Mouse (Mus musculus) bone marrow, adult 2 months (tissue): Measurements from ENCODE around the gene Ptprg. TPM values are rescaled to one million over a fixed set of nuclear protein-coding genes. Genes with fewer than 3 reads are reported as not detected.
"Not testable (repeated sequence)": the region's sequence is repeated elsewhere in the genome, so short reads cannot be mapped to it uniquely, and the experiment has no call there.

Experiments
- H3K27ac ChIP-seq: fragments of 200-500 bp; 2 replicates; pipeline ENCODE4 v1.5.1; 2012; ENCODE audit warnings: low read depth, mild to moderate bottlenecking, control low read depth, inconsistent platforms, low read length; ENCODE audit not compliant: control insufficient read depth, poor library complexity, insufficient read depth
- H3K4me1 ChIP-seq: fragments of 200-500 bp; 2 replicates; pipeline ENCODE4 v1.6.1; 2011; ENCODE audit warnings: low read length; ENCODE audit not compliant: control insufficient read depth, insufficient read depth
- H3K4me3 ChIP-seq: fragments of 200-500 bp; replicated peaks from 2 replicates; pipeline ENCODE3; 2011; ENCODE audit warnings: mild to moderate bottlenecking, low read depth, low read length, control low read depth; ENCODE audit not compliant: control insufficient read depth
- CTCF ChIP-seq: fragments of 200-500 bp; IDR thresholded peaks from 2 replicates; pipeline ENCODE4 v1.5.1; 2011; ENCODE audit warnings: low read length, control low read depth; ENCODE audit not compliant: control insufficient read depth, insufficient read depth
- POLR2A ChIP-seq: fragments of 200-500 bp; IDR thresholded peaks from 2 replicates; pipeline ENCODE4 v1.6.1; 2011; ENCODE audit warnings: low read depth, mild to moderate bottlenecking, control low read depth, low read length, borderline replicate concordance; ENCODE audit not compliant: control insufficient read depth
- WGBS: fragments of 180-500 bp; shearing (Covaris S2); methylation state at CpG from one replicate; pipeline ENCODE4 v1.1.7; 2018; 5-methylcytosine and 5-hydroxymethylcytosine counted together
- polyA plus RNA-seq: library from polyadenylated mRNA; stranded (reverse); fragments of >200 nt; gene quantifications from 2 replicates; pipeline ENCODE4 v1.2.4, GENCODE M21; 2011; ENCODE audit warnings: low replicate concordance; ENCODE audit not compliant: missing spikeins, insufficient read depth, insufficient read length

Gene Ptprg
- polyA plus RNA-seq, 1 experiment = 0.27 TPM

DNA sequence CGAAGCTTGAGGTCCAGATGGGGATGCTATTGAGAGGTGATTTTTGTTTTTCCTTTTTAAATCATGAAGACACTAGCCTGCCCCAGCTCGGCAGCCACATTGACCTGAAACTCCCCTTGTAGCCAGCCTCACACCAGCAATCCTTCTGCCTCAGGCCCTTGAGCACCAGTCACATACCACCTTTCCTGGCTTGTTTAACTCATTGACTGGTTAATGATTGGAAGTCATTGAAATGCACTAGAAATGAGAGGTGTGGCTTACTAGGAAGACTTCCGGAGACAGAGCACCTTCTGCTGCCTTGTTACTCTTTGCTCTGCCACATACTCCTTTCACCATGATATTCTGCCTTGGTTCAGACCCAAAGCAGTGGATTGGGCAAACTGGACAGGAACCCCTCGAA is 254.1 kb downstream of the Ptprg start:
- 69% methylated on average over 4 of the region's 4 CpGs for WGBS
- no peak for TF ChIP-seq POLR2A
- TF ChIP-seq CTCF = no peak
- Histone ChIP-seq H3K4me3 (no peak overlapping the region), H3K27ac (no peak overlapping the region), H3K4me1 (no peaks in the 10 kb centered on the region)

GRCm38 (mm10) chr14:11811142-11811761 is 257.9 kb downstream of the Ptprg start:
- 19% methylated on average over 7 of the region's 7 CpGs for WGBS
- TF ChIP-seq POLR2A (no peak), CTCF (no peak)
- no peak overlapping the region for H3K4me3 ChIP-seq
- H3K4me1 ChIP-seq = no peaks in the 10 kb centered on the region
- no peak overlapping the region for H3K27ac ChIP-seq

DNA sequence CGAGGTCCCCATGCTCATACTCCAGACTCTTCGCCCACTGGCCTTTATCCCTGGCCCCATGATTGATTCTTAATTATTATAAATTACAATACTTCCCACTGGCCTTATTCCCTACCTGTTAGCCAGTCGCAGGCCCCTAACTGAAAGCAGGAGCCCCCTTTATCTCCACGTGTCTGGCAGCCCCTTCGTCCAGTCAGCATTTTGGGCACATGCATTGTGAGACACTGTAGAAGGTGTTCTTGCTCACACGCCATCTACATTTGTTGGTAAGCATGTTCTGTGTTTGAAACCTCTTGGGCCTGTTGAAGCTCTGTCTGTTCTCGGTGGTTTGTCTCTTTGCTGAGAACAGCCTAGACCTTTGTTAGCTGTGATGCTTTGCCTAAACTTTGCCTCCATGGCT is 259.0 kb downstream of the Ptprg start:
- TF ChIP-seq POLR2A (no peak), CTCF (no peak)
- WGBS = 77% methylated on average over 7 of the region's 7 CpGs
- no peaks in the 10 kb centered on the region for H3K4me1 ChIP-seq

DNA sequence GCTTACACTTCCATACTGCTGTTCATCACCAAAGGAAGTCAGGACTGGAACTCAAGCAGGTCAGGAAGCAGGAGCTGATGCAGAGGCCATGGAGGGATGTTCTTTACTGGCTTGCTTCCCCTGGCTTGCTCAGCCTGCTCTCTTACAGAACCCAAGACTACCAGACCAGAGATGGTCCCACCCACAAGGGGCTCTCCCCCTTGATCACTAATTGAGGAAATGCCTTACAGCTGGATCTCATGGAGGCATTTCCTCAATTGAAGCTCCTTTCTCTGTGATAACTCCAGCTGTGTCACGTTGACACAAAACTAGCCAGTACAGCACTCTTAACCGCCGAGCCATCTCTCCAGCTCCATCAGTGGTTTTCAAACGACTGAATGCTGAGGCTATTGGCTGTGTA is 261.5 kb downstream of the Ptprg start:
- H3K27ac ChIP-seq, H3K4me1 ChIP-seq, H3K4me3 ChIP-seq: not testable (repeated sequence)
- WGBS = 66% methylated on average over 4 of the region's 4 CpGs

More for the DNA sequence above, 259.0 kb downstream of the Ptprg start:
- H3K4me3 ChIP-seq = no peak overlapping the region
- no peak overlapping the region for H3K27ac ChIP-seq

- 74% methylated on average over 6 of the region's 6 CpGs for WGBS
- H3K4me3 ChIP-seq = no peak overlapping the region
- H3K27ac ChIP-seq = no peak overlapping the region
- no peak for TF ChIP-seq POLR2A
- no peak for TF ChIP-seq CTCF
- H3K4me1 ChIP-seq = no peaks in the 10 kb centered on the region
These were observed 263.9 kb downstream of the Ptprg start for GRCm38 (mm10) chr14:11817236-11817635.

- Histone ChIP-seq H3K4me3 (no peak overlapping the region), H3K27ac (no peak overlapping the region), H3K4me1 (no peaks in the 10 kb centered on the region)
- WGBS = 82% methylated on average over 3 of the region's 3 CpGs
- TF ChIP-seq CTCF (no peak), POLR2A (no peak)
These were observed 264.7 kb downstream of the Ptprg start for GRCm38 (mm10) chr14:11818054-11818453.

- TF ChIP-seq POLR2A (no peak), CTCF (no peak)
- Histone ChIP-seq H3K4me3 (no peak overlapping the region), H3K4me1 (no peaks in the 10 kb centered on the region), H3K27ac (no peak overlapping the region)
- WGBS = 81% methylated on average over 8 of the region's 8 CpGs
These were observed 265.4 kb downstream of the Ptprg start for GRCm38 (mm10) chr14:11818721-11819120.

DNA sequence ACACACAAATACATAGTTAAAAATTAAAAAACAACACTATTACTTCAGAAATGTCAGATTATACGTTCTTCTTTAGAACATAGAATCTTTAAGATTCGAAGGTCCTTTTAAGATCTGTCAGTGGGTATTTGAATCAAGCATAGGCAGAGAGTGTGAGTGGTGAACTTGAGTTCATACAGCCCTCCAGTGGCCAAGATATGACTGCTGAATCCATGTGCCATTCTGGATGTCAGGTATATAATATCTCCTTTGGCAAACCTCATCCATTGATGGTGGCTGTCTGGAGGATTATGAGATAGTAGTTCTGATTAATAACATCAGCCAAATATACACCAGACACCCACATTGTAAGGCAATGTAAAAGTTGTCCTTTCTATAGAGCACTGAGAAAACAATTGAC is 266.0 kb downstream of the Ptprg start:
- no peaks in the 10 kb centered on the region for H3K4me1 ChIP-seq
- no peak overlapping the region for H3K4me3 ChIP-seq
- TF ChIP-seq POLR2A (no peak), CTCF (no peak)
- no peak overlapping the region for H3K27ac ChIP-seq
- WGBS = 71% methylated on average over 2 of the region's 2 CpGs

GRCm38 (mm10) chr14:11822830-11823700 is 269.7 kb downstream of the Ptprg start:
- TF ChIP-seq POLR2A (no peak), CTCF (no peak)
- H3K4me3 ChIP-seq = no peak overlapping the region
- 68% methylated on average over 7 of the region's 7 CpGs for WGBS
- no peaks in the 10 kb centered on the region for H3K4me1 ChIP-seq
- no peak overlapping the region for H3K27ac ChIP-seq

DNA sequence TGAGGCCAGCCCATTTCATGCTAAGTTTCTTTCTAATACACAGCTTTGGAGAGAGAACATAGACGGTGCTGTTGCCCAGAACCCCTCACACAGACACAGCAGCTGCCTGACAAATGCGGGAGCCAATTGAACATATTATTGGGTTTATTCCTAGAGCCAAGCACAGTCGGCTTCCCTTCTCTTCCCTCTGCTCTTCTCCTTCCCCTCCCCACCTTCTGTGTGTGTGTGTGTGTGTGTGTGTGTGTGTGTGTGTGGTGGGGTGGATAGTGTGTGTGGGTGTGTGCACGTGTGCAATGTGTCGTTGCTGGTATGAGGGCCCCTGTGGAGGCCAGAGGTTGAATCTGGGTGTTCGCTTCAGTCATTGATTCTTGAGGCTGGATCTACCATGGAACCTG is 270.4 kb downstream of the Ptprg start:
- Histone ChIP-seq H3K4me3 (no peak overlapping the region), H3K27ac (no peak overlapping the region), H3K4me1 (no peaks in the 10 kb centered on the region)
- 73% methylated on average over 6 of the region's 6 CpGs for WGBS
- TF ChIP-seq POLR2A = no peak
- no peak for TF ChIP-seq CTCF
